Mouse (Mus musculus): ENCODE results near the gene Ighmbp2. TPM values are rescaled to one million over a fixed set of nuclear protein-coding genes. Genes with fewer than 3 reads are reported as not detected.

Ighmbp2 gene
- total and polyA plus RNA-seq, 3 experiments: 7.1 to 11.2 (median 10.3) TPM

DNA sequence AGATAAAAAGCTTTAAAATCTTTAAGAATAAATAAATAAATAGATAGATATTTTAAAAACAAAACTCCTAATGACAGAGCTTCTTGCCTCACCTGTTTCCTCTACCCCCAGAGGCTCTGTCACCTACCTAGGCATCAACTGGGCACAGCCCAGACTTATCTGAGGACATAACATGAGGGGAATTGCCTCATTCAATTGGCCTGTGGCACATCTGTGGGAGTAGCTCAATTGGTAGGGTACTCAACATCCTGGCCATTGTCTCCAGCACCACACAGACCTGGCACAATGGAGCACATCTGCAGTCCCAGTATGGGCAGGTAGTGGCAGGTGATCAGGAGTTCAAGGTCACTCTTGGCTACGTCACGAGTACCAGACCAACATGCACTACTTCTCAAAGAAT lies 36.5 kb upstream of the Ighmbp2 start:
- DNase-seq (ENCODE audit: extremely low read depth): no peak
- dilution Hi-C loops (cut with MboI; ENCODE audit: extremely low pct_ligation_motif_present, extremely low pct_unique_long_range_greater_than_20kb, low sequenced_read_pairs): no loop called here
- Histone ChIP-seq H3K36me3 (replicated peaks in 1 of 2; ENCODE audit: control insufficient read depth in 1 of 2, insufficient read depth in 1 of 2, low read length in 1 of 2) (no peaks in the 10 kb centered on the region), H3K9me3 (replicated peaks; ENCODE audit: low read length) (peaks cover 5% of the 10 kb centered on the region), H3K4me3 (replicated peaks in 1 of 3; ENCODE audit: low read depth in 2 of 3, low read length in 2 of 3, poor library complexity in 1 of 3) (no peak overlapping the region), H3K79me2 (replicated peaks; ENCODE audit: control insufficient read depth, extremely low read depth, insufficient read depth, poor library complexity, severe bottlenecking) (no peaks in the 10 kb centered on the region), H3K27me3 (replicated peaks) (peaks cover 18% of the 10 kb centered on the region), H3K4me2 (ENCODE audit: insufficient read depth, low read depth, poor library complexity, severe bottlenecking) (no peak overlapping the region), H3K4me1 (ENCODE audit: control insufficient read depth in 1 of 2, insufficient read depth in 2 of 2) (peaks cover 2 to 21% of the 10 kb centered on the region in 2 experiments), H3K27ac (ENCODE audit: insufficient read depth, low read depth) (no peak overlapping the region), H3K9ac (ENCODE audit: insufficient read depth, low read depth) (no peak overlapping the region)
- no peak for TF ChIP-seq ELF1 (IDR thresholded peaks at IDR 0.05; ENCODE audit: low read depth, low read length)
- TF ChIP-seq TCF12 (IDR thresholded peaks at IDR 0.05; ENCODE audit: low read depth, low read length): no peak
- no peak for TF ChIP-seq TBP (conservative IDR thresholded peaks at IDR 0.05; ENCODE audit: low read depth, low read length)
- TF ChIP-seq HCFC1 (IDR thresholded peaks at IDR 0.05; ENCODE audit: low read depth, low read length): no peak
- no peak for TF ChIP-seq ZMIZ1 (IDR thresholded peaks at IDR 0.05; ENCODE audit: low read depth, low read length)
- no peak for TF ChIP-seq MAZ (IDR thresholded peaks at IDR 0.05; ENCODE audit: low read depth, low read length)
- TF ChIP-seq NELFE (IDR thresholded peaks at IDR 0.05; ENCODE audit: low read depth, low read length): no peak
- no peak for TF ChIP-seq POLR2A (IDR thresholded peaks at IDR 0.05; ENCODE audit: low read depth, low read length)
- TF ChIP-seq ETS1 (conservative IDR thresholded peaks at IDR 0.05; ENCODE audit: low read depth, low read length): no peak
- TF ChIP-seq CTCF (conservative IDR thresholded peaks at IDR 0.05 in 1 of 2, IDR thresholded peaks at IDR 0.05 in 1 of 2; ENCODE audit: low read depth in 2 of 2, low read length in 2 of 2): no peak
- no peak for TF ChIP-seq JUN (IDR thresholded peaks at IDR 0.05; ENCODE audit: insufficient read depth, low read depth, low read length)
- no peak for TF ChIP-seq PAX5 (IDR thresholded peaks at IDR 0.05; ENCODE audit: low read length)
- TF ChIP-seq JUND (conservative IDR thresholded peaks at IDR 0.05; ENCODE audit: low read depth, low read length): no peak
- in situ Hi-C loops (cut with MboI; ENCODE audit: low pct_ligation_motif_present, low pct_unique_long_range_greater_than_20kb, low sequenced_read_pairs): no loop called here

DNA sequence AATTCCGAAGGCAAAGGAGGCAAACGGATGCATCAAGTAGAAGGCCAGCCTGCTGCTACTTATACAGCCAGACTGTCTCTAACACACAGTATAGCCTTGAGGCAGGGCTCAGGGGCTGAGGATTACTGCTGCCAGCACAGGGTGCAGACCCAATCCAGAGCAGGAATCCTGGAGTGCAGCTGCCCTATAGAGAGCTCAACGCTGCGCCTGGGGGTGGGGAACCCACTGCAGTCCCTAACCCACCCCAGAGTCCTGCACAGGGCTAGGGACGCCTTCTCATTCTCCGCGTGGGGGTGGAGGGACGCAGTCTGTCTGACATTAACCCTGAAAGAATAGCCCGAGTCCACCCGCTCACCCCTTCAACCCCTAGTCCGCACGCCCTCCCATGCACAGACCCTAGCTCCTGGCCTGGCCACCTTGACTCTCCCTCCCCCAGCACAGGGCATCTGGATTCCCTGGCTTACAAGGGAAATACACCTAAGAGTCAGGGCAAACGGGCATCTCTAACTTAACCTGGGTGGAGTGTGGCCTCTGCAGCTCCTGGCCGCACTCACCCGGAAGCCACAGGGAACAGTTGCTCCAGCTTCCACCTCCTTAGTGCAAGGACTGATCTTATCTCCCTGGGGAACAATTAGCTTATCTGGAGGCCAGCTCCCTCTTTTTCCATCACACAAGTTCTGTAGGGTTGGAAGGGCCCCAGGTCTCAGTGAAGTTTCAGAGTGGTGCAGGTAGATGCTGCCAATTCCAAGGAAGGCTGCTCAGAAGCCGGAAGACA lies 24.5 kb upstream of the Ighmbp2 start:
- Histone ChIP-seq H3K79me2 (replicated peaks; ENCODE audit: control insufficient read depth, extremely low read depth, insufficient read depth, poor library complexity, severe bottlenecking) (no peaks in the 10 kb centered on the region), H3K9ac (ENCODE audit: insufficient read depth, low read depth) (no peak overlapping the region), H3K4me1 (ENCODE audit: control insufficient read depth in 1 of 2, insufficient read depth in 2 of 2) (peaks cover 4 to 8% of the 10 kb centered on the region in 2 experiments; a peak in 3 of 4 replicates), H3K4me2 (ENCODE audit: insufficient read depth, low read depth, poor library complexity, severe bottlenecking) (no peak overlapping the region), H3K27ac (ENCODE audit: insufficient read depth, low read depth) (no peak overlapping the region), H3K4me3 (replicated peaks in 1 of 3; ENCODE audit: low read depth in 2 of 3, low read length in 2 of 3, poor library complexity in 1 of 3) (no peak overlapping the region), H3K9me3 (replicated peaks; ENCODE audit: low read length) (peaks cover 4% of the 10 kb centered on the region), H3K36me3 (replicated peaks in 1 of 2; ENCODE audit: control insufficient read depth in 1 of 2, insufficient read depth in 1 of 2, low read length in 1 of 2) (no peaks in the 10 kb centered on the region), H3K27me3 (replicated peaks) (peaks cover 3% of the 10 kb centered on the region)
- dilution Hi-C loops (cut with MboI; ENCODE audit: extremely low pct_ligation_motif_present, extremely low pct_unique_long_range_greater_than_20kb, low sequenced_read_pairs) (no loop called here), in situ Hi-C loops (cut with MboI; ENCODE audit: low pct_ligation_motif_present, low pct_unique_long_range_greater_than_20kb, low sequenced_read_pairs) (no loop called here)
- TF ChIP-seq CHD1 (IDR thresholded peaks at IDR 0.05; ENCODE audit: low read depth, low read length) (no peak), MAFK (IDR thresholded peaks at IDR 0.05; ENCODE audit: insufficient replicate concordance, low read length) (no peak), RAD21 (IDR thresholded peaks at IDR 0.05; ENCODE audit: low read depth, low read length) (no peak), EP300 (IDR thresholded peaks at IDR 0.05; ENCODE audit: low read length) (no peak), CHD2 (IDR thresholded peaks at IDR 0.05; ENCODE audit: low read length) (no peak), ZNF384 (IDR thresholded peaks at IDR 0.05; ENCODE audit: low read depth, low read length) (no peak), UBTF (IDR thresholded peaks at IDR 0.05; ENCODE audit: low read depth, low read length) (no peak), POLR2A (IDR thresholded peaks at IDR 0.05; ENCODE audit: low read depth, low read length) (no peak)
- no peak for DNase-seq (ENCODE audit: extremely low read depth)

Data from CH12.LX (cell line).